Mouse (Mus musculus) gastrocnemius, adult 18-20 months (tissue): Measurements from ENCODE around the gene Atg9a. TPM values are rescaled to one million over a fixed set of nuclear protein-coding genes. Genes with fewer than 3 reads are reported as not detected.

Experiments used
- DNase-seq: peaks from one replicate; pipeline ENCODE4 v3.0.0; 2021; ENCODE audit warnings: low spot score
- total RNA-seq, 2 experiments: library from RNA; stranded (reverse); gene quantifications; 2 replicates each; pipeline ENCODE4 v1.2.3; 2021

The Atg9a gene
- total RNA-seq, 2 experiments from 2014 or later, result 90.4 to 115 TPM

- DNase-seq, result peak; percentile 73
Measured at GRCm38 (mm10) chr1:75216797-75217585, 25.0 kb upstream of the Atg9a start.

GRCm38 (mm10) chr1:75215785-75216184, 23.8 kb upstream of the Atg9a start:
- peak; percentile 72 for DNase-seq

GRCm38 (mm10) chr1:75214886-75215285, 22.9 kb upstream of the Atg9a start:
- peak; percentile 63 for DNase-seq

- no peak for DNase-seq
Measured at GRCm38 (mm10) chr1:75214442-75214841, 22.4 kb upstream of the Atg9a start.

GRCm38 (mm10) chr1:75213096-75213495, 21.1 kb upstream of the Atg9a start:
- no peak for DNase-seq

- DNase-seq, result no peak
Measured at GRCm38 (mm10) chr1:75212542-75212941, 20.5 kb upstream of the Atg9a start.

- DNase-seq, result no peak
Measured at GRCm38 (mm10) chr1:75211141-75211708, 19.2 kb upstream of the Atg9a start.

GRCm38 (mm10) chr1:75210136-75211087, 18.4 kb upstream of the Atg9a start, which contains the start of the genes Glb1l and Stk16:
Gene Glb1l, minus strand, starts transcription at chr1:75210813.
Gene Stk16, plus strand, starts transcription at chr1:75210838.
- DNase-seq, result peak; percentile 97

GRCm38 (mm10) chr1:75208967-75209678, 17.1 kb upstream of the Atg9a start:
- peak; percentile 16 for DNase-seq

- no peak for DNase-seq
Measured at GRCm38 (mm10) chr1:75201236-75201635, 9.2 kb upstream of the Atg9a start.

- no peak for DNase-seq
Measured at GRCm38 (mm10) chr1:75192452-75192851, 456 bp upstream of the Atg9a start.

GRCm38 (mm10) chr1:75191258-75191621, 756 bp downstream of the Atg9a start:
- no peak for DNase-seq

- no peak for DNase-seq
Measured at GRCm38 (mm10) chr1:75190577-75190976, 1.4 kb downstream of the Atg9a start.

GRCm38 (mm10) chr1:75187914-75188483, 4.0 kb downstream of the Atg9a start:
- no peak for DNase-seq

GRCm38 (mm10) chr1:75187126-75187525, 4.9 kb downstream of the Atg9a start:
- DNase-seq, result no peak

GRCm38 (mm10) chr1:75185495-75185894, 6.5 kb downstream of the Atg9a start:
- no peak for DNase-seq

GRCm38 (mm10) chr1:75182160-75182559, 9.8 kb downstream of the Atg9a start:
- DNase-seq, result no peak

- no peak for DNase-seq
Measured at GRCm38 (mm10) chr1:75181377-75181870, 10.6 kb downstream of the Atg9a start.

GRCm38 (mm10) chr1:75180741-75181140, 11.3 kb downstream of the Atg9a start:
- no peak for DNase-seq

- DNase-seq, result peak; percentile 87
Measured at GRCm38 (mm10) chr1:75180105-75180590, 11.8 kb downstream of the Atg9a start, which contains the start of gene Abcb6. Gene Abcb6, minus strand, starts transcription at chr1:75180392.
